Mouse (Mus musculus): ENCODE measurements around the gene Zfand2b.

The Zfand2b gene

DNA sequence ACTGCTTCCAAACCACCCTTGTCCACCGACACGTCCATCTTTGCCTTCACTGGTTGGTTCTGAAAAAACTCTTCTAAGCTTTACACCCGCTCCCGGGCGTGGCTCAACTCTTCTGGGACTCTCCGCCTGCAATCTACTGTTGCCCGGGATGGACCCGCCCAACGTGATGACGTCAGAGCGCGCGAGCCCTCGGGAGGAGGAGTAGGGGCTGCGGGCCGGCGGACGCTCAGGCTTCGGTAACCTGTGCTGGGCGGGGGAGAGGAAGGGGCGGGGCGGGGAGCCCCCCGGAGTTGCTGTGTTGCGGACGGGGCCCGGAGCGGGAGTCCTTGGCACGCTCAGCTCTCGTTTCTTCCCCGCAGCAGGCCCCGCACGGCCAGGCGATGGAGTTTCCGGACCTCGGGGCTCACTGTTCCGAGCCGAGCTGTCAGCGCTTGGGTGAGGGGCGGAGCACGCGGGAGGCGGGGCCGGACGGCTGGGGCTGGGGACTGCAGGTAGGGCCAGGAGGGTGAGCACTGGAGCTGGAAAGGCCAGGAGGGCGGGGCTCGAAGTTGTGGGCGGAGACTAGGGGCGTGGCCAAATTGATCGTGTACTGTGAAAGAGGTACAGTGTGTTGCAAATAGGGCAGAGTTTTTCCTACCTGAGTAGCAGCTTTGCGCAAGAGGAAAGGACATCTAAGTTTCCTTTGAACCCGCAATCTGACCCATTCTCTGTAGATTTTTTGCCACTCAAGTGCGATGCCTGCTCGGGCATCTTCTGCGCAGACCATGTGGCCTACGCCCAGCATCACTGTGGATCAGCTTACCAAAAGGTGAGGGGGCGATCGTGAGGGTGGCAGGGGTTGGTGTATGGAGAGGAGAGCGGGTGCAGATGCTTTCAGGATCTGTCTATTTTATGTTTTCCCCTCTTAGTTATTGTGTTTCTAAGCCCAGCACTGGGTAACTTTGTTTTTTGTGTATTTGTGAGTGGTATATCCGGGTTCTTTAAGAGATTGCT, at the start of gene Zfand2b:
Zfand2b (plus strand) TSS at position 175 of the 993 bp plus-strand sequence.
- in situ Hi-C loops (cut with MboI, MseI) = loop anchor here (5.0 to 25.0 kb wide), 2 partner anchors 221 to 581 kb away; partner anchors contain the start of genes Bcs1l and Zfp142

DNA sequence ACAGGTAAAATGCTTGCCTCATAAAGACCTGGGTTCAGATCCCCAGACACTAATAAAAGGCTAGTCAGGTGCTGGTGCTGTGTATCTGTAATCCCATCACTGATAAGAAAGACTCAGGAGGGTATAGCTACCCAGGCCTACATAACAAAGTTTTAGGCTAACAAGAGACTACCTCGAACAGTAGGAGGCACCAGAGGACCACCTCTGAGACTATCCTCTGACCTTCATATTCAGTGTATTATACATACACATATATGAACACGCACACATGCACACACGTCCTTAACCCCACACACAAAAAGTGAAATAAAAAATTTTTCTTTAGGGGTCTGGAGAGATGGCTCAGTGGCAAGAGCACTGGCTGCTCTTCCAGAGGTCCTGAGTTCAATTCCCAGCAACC, 46.2 kb upstream of the Zfand2b start:
- in situ Hi-C loops (cut with MboI, MseI) = loop anchor here (5.0 to 10.0 kb wide), 4 partner anchors 70 to 407 kb away; partner anchors contain the start of gene Cyp27a1

DNA sequence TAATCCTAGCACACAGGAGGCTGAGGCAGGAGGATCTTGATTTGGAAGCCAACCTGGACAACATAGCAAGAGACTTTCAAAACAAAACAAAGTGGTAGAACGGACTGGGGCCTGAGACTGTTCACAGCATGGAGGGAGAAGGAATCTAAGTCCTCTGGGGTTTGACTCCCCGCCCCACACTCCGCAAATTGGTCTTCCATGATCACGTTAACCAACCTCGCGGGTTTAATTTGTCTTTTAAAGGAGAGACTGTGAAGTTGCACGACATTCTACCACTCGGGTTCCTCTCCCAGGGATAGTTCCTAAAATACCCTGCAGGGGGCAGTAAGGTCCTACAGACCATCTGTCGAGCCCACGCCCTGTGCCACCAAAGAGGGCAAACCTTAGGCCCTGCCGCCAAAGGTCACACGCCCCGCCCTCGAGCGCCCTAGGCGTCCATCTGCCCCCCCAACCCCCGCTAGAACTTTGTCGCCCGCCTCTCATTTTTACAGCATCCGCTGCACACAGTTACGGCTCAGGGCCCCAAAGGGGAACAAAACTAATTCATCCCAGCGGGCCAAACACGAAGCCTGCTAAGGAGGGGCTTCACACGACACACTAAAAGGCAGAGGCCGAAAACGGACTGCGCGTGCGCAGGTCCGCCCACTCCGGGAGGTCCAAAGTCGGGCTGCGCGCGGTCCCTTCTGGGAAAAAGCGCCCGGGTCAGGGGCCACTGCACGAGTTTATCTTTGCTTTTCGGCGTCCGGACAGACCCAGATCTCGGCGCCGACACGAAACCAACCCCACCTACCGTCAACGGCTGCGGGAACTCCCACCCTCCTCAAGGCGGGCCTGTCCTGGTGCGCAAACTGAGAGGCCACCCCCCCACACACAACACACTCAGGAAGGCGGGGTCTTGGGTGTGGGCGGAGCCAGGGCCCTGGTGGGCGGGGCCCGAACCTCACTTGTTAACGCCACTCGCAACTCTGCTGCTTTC, 43.8 kb upstream of the Zfand2b start, which contains the start of gene Nhej1:
Nhej1 (minus strand) TSS at position 855 of the 976 bp plus-strand sequence.
- in situ Hi-C loops (cut with MboI, MseI) = loop anchor here (5.0 to 10.0 kb wide), 6 partner anchors 72 to 410 kb away; partner anchors contain the start of genes Cyp27a1 and Gmppa

DNA sequence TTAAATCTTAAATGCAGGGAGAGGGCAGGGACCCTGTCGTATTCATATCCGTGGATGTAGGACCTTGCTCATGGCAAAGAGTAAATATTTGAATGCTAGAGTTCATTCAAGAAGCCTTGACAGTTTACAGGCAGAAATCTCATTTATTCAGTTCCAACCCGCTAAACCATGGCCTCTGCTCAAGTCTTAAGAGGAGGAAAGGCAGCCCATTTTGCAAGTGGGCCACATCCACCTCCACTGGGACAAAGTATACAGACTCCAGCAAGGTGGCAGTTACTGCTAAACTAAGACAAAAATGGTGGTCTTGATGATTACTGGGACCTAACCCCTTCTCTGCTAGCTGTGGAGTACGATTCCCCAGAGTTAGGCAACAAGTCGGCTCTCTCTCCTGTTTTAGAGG, 43.0 kb upstream of the Zfand2b start:
- in situ Hi-C loops (cut with MboI, MseI) = loop anchor here (5.0 to 10.0 kb wide), 5 partner anchors 127 to 411 kb away; partner anchors contain the start of genes Cyp27a1 and Gmppa

DNA sequence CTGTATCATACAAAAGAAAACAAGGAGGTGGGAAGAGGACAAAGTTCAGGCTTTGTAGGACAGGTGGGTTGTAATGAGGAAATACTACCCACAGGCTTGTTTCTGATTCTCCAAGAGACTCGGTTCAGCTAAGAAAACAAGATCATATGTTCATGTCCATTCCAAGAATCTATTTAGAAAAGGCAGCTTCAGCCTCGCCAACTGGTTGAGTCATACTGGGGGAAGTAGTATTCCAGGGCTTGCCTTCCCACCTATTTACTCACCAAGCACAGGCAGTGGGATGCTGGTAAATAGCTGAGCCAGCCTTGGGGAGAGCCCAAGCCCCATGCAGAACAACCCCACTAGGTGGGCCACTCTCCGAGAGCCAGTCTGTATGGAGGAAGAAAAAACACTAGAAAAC, 39.8 kb upstream of the Zfand2b start:
- in situ Hi-C loops (cut with MboI, MseI) = loop anchor here (5.0 to 10.0 kb wide), 5 partner anchors 124 to 414 kb away; partner anchors contain the start of genes Cyp27a1 and Gmppa

DNA sequence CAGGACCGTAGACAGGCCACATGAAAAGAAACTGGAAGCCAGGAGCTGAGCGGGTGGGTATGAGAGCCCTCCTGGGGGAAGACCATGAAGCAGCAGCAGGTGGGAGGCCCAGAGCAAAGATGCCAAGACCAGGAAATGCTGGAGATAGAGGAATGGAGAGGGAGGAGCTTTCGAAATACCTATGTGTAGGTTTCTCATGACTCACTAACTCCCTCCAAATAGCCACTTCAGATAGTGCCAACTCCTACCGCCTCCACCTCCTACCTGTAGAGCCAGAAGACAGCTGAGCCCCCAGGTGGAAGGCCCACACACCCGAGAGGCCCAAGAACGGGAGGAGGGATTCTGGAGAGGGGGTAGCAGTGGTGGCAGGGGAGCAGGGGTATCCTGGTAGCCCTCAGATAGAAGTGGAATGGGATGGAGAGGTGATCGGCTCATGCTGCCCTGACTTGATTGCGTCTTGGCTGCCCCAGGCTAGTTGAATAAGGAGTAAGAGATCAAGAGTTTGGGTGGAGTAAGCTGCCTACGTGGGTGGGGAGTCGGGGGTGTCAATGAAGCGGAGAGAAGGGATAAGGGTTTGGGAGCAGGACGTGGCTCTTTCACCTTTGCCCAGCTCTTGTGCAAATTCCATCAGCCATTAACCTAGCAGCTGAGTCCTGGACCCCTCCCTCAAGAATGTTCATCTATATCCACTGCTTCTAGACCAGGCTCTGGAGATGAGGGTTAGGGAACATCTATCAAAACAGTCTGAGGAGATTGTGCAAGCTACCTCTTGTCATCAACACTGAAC, 34.8 kb upstream of the Zfand2b start, which contains the start of gene Slc23a3:
Slc23a3 (minus strand) TSS at position 470 of the 787 bp plus-strand sequence.
- in situ Hi-C loops (cut with MboI, MseI) = no loop called here

DNA sequence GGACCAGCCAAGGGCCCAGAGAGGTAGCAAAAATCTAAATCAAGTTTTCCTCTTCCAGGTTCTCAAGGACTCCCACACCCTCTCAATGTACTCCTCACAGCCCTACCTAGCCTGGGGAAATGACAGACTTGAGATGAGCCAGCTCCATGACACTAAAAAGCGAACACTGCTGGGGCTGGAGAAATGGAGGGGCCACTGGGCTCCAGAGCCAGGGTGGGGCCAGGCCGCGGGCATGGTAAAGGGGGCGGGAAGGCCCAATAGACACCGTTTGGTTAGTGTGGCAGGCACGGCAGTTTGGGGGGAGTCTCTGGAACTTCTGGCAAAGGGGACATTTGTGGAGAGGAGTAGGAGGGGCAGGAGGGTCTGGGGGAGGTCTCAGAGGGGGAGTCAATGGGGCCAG, 32.2 kb upstream of the Zfand2b start:
- in situ Hi-C loops (cut with MboI, MseI) = no loop called here

DNA sequence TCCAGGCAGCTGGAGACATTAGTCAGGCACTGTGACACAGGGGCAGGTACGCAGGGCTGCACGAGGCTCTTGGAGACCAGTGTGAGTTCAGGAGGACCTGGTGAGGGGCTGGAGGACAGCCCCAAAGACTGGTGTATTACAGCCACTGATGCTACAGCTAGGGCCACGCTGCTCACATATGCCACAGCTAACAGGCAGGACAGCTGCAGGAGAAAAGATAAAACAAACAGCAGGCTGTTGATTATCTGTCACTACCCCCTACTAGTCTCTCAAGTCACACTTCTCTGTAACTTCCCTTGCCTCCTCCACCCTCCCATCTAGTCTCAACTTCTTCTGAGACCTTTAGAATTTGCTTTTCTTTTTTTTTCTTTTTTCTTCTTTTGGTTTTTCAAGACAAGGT, 31.7 kb upstream of the Zfand2b start:
- in situ Hi-C loops (cut with MboI, MseI) = no loop called here

DNA sequence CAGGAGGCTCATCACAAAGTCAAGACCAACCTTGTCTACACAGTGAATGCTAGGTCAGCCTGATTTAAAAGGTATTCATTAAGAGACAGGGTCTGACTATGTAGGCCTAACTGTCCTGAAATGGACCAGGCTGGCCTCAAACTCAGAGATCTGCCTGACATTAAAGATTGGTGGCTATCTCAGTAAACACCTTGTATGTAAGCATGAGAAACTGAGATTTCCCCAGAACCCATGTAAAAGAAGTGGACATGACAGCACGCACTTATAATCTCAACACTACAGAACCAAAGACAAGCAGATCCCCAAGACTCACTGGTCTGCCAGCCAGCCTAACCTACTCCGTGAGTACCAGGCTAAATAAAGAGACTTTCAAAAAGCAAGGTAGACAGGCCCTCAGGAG, 30.0 kb upstream of the Zfand2b start:
- in situ Hi-C loops (cut with MboI, MseI) = no loop called here

DNA sequence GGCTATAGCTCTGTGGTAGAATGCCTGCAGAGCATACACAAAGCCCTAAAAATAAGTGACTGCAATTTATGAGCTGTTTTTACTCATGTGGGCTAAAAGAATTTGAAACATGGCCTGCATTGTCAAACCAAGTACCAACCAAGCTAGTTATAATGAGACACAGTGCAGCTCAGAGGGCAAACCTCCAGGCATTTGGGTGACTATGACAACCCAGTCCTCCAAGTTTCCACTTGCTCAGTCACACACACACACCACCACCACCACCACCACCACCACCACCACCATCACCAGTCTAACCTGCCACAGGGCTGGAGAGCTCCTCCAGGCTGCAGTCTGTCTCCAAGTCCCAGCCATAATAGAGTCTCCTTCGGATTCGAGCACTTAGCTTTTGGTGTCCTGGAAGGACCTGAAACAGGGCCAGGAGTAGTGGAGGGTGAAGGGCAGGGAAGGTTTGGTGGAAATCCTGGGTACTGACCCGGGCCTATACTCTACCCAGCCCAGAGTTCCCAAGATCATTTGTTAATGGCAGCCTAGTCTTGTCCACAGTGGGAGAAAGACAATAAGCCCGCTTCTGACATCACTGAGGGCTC, 27.8 kb upstream of the Zfand2b start:
- in situ Hi-C loops (cut with MboI, MseI) = loop anchor here (5.0 kb wide), 1 partner anchor 52 kb away; the partner anchor contains the start of genes Ankzf1 and Atg9a

DNA sequence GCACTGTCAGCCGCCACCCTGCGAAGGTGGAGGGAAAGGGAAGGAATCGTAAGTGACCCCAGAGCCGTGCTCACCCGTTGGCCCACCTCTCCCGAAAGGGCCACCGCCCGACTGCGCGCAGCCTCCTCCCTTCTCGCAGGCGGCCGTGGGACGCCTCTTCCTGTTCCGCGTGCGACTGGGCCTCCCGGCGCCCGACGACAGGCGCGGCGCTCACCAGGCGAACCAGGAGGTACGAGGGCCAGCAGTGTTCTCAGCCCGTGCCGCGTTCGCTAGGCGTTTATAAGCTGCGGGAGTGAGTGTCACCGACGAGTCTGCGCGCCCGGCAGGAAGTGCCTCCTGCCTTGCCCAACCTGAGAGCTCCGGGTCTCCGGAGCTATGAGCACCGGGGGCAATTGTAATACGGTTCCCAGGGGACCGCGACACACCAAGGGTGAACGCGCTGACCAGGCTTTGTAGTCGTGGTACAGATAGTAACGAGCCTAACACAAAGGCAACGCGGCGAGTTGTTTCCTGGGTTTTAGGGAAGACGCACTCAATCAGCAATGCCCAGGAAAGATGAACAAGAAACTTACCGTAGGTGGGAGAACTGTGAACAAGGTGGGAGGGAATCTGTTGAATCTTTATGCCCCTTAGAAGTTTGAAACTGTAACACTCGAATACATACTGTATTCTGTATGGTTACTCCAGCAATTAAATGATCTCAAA, 26.8 kb upstream of the Zfand2b start:
- in situ Hi-C loops (cut with MboI, MseI) = loop anchor here (5.0 kb wide), 1 partner anchor 51 kb away; the partner anchor contains the start of genes Ankzf1 and Atg9a

DNA sequence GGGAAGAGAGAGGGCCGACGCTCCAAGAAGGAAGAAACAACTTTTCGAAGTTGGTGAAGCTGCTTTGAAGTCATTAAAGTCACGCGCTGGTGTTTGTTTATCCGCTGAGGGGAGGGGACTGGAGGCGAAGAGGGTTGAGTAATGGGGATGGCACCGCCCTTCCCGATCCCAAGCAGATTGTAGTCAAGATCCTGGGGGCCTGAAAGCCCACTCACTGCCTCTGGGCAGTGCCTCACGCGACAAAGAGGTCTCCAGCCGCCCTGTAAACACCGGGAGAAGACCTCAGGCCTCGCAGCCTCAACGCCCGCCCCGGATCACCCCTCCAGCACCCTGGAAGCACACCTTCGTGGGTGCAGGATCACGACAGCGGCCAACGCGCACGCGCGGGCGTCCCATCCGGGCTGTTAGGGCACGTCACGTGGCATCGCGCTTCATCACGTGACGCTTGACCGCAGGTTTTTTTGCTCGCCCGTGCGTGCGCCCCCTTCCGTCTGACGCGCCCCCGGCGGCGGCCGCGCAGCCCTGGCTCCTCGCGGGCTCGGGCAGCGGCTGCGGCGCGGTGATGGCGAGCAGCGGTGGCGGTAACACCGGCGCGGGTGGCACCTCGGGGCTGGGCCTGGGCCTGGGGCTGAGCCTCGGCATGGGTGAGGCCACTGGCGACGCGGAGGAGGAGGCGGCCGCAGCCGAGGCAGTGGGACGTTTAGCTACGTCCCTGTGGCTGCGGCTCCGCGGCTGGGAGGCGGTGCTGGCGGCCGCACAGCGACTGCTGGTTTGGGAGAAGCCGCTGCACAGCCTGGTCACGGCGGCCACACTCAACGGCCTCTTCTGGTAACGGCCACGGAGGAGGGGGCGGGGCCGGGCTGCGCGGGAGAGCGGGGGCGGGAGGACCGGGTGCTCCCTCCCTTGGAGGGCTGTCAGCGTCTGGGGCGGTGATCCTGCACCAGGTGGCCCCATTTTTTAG, 25.9 kb upstream of the Zfand2b start, which contains the start of the genes Cnppd1 and Retreg2:
Cnppd1 (minus strand) TSS at position 411 of the 961 bp plus-strand sequence.
Retreg2 (plus strand) TSS at position 478 of the 961 bp plus-strand sequence.
- in situ Hi-C loops (cut with MboI, MseI) = loop anchor here (5.0 kb wide), 1 partner anchor 50 kb away; the partner anchor contains the start of genes Ankzf1 and Atg9a

DNA sequence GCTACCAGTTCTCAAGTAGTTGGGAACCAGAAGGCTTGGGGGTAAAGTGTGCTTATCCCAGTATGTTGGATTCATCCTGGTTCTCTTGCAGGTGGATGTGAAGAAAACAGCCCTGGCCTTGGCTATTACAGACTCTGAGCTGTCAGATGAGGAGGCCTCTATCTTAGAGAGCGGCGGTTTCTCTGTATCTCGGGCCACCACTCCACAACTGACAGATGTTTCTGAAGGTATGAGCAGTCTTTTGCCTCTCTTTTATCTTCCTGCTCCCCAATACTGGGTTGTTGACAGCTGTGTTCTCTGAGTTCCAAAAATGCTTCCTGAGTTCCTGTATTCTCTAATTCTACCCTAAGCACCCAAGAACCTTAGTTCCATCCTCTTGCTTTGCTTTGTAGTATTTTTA, 22.9 kb upstream of the Zfand2b start:
- in situ Hi-C loops (cut with MboI, MseI) = no loop called here

DNA sequence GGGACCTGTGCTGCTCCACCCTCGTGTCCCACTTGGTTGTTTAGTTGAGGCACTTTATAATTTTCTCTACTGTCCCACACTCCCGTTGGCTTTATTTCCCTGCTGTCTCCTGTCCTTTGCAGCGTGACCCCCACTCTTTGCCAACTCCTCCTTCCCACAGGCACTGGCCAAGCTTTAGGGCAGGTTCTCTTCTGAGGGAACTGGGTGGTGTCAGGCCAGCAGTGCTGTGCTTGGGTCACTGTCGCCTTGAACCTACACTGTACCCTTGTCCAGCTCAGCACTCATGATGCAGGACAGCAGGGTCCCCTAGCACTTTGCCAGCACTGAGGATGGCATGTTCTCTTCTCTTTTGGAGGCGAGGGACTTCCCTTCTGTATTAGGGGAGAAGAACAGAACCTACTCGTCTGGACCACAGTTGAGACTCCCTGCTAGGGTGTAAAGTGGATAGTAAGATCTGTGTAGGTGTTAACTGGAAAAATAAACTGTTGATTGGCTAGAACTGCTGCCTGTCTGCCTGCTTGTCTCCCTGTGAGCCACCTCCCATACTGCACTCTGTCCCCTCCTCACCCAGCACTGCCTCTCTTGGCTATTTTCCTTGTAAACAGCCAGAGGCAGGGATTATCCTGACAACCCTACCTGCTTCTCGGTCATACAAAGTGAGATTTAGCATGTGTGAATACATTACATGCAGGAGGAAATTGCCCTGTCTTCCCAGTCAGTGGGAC, 20.9 kb upstream of the Zfand2b start:
- in situ Hi-C loops (cut with MboI, MseI) = no loop called here

DNA sequence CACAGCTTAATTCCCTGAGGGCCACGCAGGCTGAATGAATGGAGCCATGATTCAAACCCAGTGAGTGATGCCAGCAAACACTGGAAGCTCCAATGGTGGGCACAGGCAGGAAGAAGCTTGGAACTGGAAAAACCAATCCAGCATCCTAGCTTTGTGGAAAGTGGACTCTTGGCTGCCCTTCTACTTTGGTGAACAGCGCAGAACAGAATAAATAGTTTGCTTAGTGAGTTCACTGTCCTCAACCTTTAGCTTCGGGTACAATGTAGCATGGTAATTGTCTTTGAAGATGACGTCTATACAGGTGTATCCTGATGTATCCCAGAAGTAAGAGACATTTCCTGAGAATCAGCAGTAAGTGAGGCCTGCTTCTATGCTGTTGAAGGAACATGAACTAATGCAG, 19.7 kb upstream of the Zfand2b start:
- in situ Hi-C loops (cut with MboI, MseI) = no loop called here

DNA sequence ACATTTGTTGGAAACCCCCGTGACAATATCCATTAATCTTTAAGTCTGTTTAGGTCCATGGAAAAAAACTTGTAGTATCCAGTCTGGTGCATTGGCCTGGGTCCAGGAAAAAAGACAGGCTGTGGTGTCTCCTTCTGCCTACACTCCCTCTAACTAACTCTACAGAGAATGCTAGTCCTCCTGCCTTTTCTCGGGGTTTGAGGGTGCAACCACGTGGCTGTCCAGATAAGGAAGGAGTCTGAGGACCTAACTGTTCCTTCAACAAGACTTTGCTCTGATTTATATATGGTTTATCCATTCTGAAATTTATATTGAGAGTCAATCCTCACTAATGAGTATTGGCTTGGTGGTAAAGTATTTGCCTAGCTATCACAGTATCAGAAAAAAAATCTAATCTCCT, 12.6 kb upstream of the Zfand2b start:
- in situ Hi-C loops (cut with MboI, MseI) = loop anchor here (25.0 kb wide), 1 partner anchor 569 kb away; the partner anchor contains the start of genes Bcs1l and Zfp142

DNA sequence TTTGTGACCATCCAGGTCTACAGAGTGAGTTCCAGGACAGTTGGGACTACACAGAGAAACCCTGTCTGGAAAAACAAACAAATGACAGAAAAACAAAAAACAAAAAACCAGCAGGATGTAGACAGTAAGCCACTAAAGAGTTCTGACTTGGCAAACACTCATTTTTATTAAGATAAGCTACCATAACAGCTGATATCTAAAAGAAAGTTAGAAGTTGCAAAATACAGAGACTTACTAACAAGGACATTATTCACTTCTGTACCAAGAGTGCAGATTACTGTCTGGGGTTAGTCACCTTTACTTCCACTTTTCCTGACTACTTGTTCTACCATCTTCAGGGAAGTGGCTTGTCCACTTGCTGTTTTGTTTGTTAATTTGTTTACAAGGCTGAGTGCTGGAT, 9.5 kb upstream of the Zfand2b start:
- in situ Hi-C loops (cut with MboI, MseI) = loop anchor here (25.0 kb wide), 1 partner anchor 572 kb away; the partner anchor contains the start of genes Bcs1l and Zfp142
